Mouse (Mus musculus) B cell, adult 2 months (primary cell): ENCODE data around the gene Actr5.

Experiments used
- DNase-seq, 2 experiments: peaks; one replicate each; pipeline ENCODE4 v3.0.0; 2022

The Actr5 gene

DNA sequence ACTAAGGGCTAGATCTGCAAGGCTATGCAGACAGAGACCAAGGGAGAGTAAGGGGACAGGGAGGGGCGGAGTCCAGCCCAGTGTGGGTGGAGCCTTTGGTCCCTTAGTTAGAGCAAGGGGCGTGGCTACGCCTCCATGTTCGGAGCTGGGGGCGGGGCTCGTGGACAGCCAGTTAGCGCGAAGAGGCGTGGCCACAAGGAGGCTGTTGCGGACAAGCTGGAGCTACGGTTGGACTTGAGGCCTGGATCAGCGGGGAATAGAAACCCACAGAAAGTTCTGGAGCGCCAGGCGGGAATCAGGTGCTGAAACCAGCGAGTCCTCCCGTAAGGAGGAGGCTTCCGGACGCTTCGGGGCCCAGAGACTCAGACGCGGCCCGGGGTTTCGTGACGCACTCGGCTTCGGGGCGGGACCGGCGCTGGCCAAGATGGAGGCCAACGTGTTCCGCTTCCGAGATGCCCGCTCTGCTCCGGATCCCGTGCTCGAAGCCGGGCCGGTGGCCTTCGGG lies at the start of gene Actr5:
Actr5 (plus strand) TSS at position 171 of the 505 bp plus-strand sequence.
- peak; percentile 94 to 95 for DNase-seq

DNA sequence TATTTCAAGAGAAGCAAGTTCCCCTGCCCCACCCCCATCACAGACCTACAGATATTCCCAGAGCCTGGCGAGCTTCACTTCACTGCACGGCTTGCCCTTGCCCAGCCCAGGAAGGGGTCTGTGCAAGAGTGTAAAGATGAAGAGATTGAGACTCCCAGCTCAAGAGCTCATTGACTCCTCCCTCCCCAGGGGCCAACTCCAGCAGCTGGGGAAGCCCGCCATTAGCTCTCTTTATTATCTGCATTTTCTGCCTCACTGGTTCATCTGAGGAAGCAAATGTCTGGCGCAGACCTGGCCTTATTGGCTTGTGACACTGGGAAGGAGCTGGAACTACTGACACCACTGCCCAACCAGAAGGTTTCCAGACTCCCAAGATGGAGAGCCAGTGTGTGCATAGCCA lies 44.7 kb upstream of the Actr5 start:
- DNase-seq, result no peak

DNA sequence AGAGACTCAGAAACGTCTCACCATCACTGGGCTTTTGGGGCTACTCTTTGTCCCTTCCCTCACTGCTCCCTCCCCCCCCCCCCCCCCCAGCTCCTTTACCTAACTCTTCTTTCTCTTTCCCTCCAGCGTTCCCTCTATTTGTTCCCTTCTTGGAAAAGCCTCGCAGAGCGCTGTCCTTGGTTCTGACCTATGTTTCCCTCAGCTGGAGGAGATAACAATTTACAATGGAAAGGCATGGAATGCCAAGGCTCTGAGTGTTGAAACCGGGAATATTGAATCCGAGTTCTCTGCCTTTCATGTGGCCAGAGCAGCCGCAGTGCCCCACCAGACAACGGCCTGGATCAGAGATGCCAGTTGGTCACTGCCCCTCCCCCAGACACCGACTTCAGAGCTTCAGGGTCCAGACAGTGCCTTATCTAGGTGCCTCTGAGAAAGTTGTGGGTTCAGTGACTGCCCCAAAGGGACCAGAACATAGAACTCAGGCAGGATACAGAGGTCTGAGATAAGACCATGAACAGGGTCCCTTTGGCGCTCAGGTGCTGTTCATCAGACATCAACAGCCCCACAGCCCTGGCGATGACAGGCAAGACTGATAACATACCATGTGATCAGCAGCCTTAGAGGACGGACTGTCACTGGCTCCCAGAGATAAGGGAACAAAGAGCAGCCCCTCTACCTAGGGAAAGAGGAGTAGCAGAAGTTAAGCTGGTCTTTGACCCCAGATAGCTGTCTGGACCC lies 39.9 kb upstream of the Actr5 start:
- DNase-seq, result no peak

DNA sequence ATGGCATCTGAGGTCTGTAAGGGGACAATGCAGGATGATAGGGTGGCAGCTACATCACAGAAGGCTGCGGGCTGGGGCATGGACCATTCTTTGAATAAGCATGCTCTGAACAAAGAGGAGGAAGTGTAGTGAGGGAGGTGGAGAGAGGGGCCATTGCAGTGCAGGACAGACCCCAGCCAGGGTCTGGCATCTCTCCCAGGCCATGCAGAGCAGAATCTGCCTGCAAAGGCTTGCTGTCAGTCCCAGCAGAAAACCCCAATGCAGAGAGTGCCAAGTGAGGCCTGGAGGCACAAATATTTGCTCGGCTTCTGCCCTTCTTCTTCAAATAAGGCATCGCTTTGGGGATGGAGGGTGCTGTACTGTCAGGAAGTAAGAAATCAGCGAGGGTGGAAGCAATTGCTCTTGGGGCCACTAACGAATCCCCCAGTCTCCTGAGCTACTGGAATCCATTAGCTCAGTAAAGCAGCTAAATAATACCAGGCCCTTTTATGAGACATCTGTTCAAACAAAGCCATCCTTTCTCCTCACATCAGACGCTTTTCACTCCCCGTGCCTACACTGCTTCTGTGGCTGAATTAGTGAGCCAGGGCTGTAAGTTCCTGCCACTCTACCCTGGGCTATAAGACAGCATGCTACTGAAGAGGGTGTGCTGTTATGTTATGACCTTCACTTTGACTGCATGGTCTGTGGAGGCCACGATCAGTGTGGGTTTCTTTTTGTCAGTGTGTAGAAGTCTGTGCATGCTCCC lies 36.0 kb upstream of the Actr5 start:
- no peak for DNase-seq

DNA sequence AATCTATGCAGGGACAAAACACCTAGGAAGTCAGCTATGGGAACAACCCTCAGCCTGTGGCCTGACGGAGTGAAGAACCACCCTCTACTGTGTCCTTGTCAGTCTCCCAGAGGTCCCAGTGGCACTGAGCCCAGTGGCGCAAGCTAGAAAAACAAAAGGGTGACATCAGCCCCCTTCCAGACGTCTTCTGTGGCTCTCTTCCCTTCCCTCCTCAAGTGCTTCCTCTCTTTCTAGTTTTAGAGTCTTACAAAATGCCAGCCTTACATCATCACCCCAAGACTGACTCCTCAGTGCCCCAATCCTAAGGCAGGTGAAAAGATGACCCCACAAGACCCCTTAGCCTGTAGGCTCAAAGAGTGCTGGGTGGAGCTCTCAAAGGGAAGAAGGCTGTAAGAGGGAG lies 34.2 kb upstream of the Actr5 start:
- DNase-seq, result no peak

DNA sequence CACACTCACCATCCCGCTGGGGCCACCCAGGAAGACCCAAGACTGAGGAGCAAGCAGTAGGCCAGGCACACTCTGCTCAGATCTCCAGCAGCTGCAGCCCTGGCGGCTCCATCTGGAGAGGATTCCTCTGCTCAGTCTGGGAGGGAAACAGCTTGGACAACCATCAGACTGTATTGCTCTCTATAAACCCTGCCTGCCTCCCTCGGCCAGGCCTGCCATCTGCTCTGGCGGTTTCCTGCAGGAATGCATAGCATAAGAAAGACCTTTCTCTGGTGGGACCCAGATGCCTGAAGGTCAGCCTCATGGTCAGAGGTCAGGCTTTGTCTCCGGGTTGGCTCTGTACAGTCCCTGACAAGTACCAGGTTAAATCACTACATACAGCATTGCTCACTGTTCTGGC lies 33.4 kb upstream of the Actr5 start:
- DNase-seq, result no peak

DNA sequence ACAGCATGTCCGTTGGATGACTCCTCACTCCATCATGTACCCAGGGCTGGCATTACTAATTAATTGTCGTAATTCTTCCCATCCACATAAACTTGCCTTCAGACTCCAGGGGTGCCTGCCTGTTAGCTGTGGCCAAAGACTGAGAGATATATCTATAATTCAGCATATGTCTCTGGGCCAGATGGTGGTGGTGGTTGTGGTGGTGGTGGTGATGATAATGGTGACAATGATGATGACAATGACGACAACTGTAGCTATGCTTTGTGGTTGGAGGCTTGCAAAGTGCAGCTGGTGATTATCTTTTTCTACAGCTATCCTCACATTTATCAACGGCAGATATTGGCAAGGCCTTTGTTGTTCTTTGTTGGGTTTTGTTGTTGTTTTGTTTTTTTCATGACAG lies 31.3 kb upstream of the Actr5 start:
- DNase-seq, result no peak

DNA sequence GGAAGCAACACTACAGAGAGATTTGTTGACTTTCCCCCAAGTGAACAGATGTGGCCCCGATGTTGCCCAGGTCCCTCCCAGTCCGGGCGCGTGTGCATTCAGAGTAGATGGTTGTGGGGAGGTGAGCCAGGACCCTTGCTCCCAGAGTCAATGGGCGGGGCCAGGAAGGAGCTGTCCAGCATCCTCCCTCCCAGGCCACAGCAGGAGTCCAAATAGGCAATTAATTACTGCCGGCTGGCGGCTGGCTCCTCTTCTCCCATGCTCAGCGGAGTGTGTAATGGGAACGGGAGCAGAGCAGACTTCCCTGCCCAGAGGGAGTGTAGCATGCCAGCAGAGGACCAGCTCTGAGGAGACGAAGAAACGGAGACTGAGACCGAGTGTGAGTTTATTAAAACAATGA lies 29.6 kb upstream of the Actr5 start:
- no peak for DNase-seq

DNA sequence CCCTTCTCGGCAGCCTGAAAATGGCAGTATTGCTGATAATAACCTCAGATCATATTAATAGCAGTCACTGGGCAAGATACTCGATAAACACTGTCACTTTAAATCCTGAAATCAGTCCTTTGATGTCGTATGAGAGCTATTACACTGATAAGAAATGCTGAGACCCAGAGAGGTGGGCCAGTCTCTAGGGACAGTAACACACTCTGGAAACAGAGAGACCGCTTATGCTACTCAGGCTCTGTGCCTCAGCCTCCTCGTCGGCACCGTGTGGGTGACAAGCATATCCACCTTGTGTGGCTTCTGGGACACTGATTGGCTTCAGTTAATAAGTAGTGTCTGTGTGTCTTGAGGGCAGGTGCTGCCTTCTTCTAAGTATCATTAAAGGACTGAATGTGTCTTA lies 29.1 kb upstream of the Actr5 start:
- DNase-seq, result no peak

DNA sequence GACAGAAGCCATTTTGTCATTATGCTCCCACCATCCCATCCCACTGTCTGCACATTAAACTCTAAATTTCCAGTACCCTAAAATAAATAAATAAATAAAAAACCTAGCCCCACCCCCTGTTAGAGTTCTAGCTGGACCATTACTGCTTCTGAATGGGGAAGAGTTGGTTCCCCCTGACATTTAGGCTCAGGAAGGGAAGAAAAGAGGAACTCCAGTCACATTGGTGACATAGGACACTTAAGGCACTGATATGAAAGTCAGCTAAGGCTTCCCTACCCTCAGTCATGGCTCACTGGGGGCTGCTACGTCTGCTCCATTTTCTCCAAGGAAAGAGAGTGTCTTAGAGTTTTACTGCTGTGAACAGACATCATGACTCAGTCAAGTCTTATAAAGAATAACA lies 27.9 kb upstream of the Actr5 start:
- DNase-seq, result no peak

DNA sequence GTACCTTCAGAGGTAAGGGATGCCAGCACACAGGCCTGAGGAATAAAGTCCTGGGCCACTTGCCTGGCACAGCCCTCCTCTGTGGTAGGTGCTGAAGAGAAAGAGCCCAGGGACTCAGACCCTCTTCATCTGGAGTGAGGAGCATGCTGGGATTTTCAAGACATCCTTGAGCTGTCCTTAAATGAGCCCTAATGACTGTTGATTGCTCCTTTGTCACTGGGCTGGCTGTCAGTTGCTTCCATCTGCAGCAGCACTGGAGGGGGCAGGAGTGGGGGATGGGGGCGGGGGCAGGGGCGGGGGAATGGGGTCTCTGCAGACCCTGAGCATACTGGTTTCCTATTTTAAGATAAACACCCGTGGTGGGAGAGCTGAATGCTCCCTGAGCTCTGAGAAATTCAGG lies 24.2 kb upstream of the Actr5 start:
- DNase-seq, result no peak

DNA sequence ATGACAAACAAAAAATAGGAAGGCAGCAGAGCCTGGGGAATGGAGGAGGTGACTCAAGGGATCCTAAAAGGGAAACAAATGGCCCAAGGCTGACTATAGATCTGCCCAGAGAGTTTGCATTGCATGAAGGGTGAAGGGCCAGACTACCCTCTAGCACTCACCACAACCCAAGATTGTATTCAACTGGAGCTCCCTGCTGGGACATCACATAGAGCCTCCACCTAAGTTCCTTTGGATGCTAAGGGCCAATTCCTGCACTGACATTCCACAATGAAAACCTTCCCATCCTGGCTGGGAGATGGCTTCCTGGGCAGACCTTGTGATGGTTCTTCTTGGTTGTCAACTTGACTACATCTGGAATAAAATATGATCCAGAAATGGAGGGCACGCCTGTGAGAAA lies 23.4 kb upstream of the Actr5 start:
- DNase-seq, result no peak

DNA sequence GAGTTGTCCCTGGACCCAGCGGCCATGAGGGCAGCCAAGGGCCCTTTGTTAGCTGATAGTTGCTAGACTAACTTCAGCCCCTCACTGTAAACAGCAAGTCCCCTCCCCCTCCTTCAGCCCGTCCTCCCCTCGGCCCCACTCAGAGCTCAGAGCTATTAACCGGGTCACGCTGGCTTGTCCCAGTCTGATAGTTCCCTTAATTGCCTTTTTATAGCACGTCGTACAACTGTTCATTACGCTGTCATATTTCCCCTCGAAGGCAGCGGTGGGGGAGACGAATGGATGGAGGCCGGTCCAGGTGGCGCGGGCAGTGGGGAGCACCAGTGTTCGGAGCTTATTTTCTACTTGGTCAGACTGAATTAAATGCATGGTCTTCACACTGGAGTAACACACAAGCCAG lies 22.0 kb upstream of the Actr5 start:
- no peak for DNase-seq

DNA sequence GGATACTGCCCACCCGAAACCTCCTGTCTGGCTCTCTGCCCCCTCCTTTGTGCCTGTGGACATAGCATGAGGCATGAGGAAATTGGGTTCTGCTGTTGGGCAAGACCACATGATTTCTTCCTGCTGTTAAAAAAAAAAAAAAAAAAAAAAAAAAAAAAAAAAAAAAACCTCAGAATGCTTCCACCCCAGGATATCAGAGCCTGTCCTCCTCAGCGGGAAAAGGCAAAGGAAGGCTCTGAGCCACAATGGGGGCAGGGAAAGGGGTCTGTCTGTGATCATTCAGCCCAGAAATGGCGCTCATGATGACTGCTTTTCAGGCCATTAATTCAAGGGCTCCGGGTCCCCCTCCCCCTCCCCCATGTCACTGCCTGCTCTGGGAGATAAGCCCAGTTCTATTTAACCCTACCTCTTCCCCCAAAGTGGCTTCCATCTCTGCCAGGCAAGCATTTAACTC lies 18.1 kb upstream of the Actr5 start:
- no peak for DNase-seq

DNA sequence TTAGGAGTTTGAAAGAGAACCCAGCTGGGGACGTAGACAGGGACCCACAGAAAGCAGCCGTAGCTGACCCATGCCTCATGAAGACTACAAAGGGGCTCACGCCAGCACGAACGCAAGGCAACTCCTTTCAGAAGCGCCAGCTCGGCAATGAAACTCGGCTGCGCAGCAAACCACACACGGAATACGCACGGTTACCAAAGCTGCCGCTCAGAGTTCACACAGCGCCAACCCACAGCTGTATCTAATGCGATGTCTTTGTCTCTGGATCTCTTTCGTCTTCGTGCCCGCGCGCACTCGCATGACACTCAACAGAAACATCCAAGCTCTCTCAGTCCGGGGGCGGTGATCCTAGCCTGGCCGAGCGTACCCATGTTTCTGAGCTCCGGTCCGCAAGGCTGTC lies 15.0 kb upstream of the Actr5 start:
- peak in 1 of 2 experiments; percentile 11 for DNase-seq

DNA sequence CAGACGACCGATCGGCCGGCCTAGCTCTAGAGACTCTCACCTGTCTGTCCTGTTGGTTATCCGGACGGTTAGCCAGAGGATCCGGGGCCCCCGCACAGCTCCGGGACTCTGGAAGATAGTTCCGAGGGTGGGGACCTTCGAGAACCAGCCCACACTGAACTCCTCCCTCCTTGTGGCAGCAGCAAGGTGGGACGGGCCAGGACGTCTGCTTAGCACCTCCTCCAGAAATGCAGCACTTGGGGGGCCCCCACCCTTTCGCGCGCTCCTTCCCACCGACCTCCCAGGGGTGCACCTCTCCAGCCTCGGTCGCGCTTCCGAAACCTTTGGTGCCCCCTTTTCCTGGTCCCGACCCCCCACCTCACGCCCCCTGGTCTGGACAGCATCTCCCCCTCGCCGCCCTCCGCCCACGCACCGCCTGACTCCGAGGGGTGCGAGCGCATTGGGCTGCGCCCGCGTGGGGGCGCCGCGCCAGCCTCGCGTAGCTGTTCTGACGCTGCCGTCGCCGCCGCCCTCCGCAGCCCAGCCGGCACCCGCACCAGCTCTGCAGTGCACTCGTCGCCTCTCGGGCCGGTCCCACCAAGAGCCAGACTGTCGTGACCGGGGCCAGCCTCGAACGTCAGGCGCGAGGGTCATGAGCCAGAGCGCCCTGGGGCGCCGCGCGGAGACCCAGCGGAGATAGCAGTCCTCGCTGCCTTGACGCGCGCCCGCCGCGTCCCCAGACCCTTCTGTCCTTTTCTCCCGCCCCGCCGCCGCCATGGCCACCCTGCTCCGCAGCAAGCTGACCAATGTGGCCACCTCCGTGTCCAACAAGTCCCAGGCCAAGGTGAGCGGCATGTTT lies 14.0 kb upstream of the Actr5 start, which contains the start of gene Slc32a1:
Slc32a1 (plus strand) TSS at position 280 of the 838 bp plus-strand sequence.
- peak; percentile 41 to 54 for DNase-seq

DNA sequence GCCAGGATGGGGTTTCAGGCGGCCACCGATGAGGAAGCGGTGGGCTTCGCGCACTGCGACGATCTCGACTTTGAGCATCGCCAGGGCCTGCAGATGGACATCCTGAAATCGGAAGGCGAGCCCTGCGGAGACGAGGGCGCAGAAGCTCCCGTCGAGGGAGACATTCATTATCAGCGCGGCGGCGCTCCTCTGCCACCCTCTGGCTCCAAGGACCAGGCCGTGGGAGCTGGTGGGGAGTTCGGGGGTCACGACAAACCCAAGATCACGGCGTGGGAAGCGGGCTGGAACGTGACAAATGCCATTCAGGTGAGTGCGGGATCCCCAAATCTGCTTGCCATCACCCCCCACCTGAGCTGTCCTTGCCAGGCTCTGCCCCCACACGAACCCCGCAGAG lies 13.4 kb upstream of the Actr5 start:
- peak; percentile 17 to 28 for DNase-seq

DNA sequence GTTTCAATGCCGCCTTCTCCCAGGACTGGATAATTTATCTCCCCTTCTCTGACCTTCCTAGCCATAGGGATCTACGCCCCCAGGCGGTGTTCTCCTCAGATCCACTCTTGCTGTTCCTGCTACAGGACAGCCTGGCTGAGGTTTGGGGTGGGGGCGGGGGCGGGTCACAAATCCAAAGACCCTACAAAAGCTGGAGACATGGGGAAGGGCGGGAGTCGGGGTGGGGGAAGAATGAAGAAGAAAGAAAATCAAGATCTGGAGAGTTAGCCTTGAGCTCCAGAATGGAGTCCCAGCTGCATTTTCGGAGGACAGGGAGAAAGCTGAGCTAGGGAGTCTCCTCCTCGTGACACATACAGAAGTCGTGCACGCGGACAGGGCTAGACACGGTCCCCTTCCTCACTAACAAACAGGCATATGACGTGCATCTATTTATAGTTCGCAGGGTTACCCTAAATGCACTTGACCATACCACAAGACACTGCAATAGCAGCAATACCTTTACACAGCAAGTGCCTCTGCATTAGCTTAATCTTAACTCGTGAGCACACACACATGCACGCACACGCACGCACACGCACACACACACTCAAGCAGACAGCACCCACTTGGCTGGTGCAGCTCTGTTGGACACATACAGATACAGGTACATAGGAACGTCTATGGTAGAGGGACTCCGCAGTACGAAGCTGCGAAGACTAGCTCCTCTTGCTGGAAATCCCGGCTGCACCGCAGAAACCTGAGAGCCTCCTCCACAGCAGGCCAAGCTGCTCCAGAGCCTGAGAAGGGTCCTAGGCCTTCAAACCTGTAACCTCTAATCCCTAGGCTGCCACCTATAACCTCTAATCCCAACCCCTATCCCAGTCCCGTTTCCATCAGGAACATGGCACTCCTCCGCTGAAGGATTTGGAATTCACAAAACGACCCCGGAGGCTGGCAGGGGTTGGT lies 12.7 kb upstream of the Actr5 start:
- peak; percentile 16 to 37 for DNase-seq

DNA sequence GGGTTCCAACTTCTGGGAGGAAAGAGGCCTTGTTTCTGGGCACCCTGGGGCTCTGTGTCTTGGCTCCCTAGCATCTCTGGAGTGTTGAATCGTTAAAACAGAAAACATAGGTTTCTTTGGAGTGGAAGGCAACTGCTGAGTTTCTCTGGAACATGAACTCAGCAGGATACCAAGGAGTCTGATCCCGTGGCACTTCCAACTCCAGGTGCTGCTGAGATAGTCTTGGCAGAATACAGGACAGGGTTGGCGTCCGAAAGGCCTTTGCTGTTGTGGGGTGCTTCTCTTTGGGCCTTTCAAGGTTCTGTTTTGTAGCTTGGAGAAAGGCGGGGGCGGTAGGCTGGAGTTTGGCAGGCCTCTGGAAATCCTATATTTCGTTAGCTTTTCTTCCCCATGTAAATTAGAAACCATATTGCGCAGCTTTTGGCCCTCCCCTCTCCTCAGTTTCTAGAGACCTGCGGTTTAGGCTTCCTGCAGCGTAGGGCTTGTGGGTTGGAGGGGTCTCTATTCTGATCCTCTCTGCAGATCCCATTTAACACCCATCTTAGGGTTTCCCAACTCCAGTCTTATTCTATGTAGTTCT lies 11.9 kb upstream of the Actr5 start:
- DNase-seq, result peak; percentile 34 to 50

DNA sequence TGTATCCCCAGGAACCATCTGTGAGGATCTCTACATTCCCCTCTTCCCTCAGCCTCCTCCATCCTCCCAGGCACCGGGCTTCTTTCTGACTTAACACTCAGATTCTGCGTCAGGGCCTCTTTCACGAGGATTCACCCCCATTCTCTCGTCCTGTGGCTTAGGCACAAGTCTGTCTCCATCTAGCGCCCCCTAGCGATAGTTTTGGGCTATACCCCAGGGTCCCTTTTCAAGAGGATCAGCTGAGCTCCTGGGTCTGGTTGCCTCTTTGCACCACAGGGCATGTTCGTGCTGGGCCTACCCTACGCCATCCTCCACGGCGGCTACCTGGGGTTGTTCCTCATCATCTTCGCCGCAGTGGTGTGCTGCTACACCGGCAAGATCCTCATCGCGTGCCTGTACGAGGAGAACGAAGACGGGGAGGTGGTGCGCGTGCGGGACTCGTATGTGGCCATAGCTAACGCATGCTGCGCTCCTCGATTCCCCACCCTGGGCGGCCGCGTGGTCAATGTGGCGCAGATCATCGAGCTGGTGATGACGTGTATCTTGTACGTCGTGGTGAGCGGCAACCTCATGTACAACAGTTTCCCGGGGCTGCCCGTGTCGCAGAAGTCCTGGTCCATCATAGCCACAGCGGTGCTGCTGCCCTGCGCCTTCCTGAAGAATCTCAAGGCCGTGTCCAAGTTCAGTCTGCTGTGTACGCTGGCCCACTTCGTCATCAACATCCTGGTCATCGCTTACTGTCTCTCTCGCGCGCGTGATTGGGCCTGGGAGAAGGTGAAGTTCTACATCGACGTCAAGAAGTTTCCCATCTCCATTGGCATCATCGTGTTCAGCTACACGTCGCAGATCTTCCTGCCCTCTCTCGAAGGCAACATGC lies 10.9 kb upstream of the Actr5 start:
- DNase-seq, result peak; percentile 86 to 87
